Mouse (Mus musculus): ENCODE measurements at regions not wholly inside any gene's neighbourhood (a gene's known extent, or its start where the extent isn't known, plus 50 kb on each side); places are given as distances from the start of the nearest gene placed in this dataset.

DNA sequence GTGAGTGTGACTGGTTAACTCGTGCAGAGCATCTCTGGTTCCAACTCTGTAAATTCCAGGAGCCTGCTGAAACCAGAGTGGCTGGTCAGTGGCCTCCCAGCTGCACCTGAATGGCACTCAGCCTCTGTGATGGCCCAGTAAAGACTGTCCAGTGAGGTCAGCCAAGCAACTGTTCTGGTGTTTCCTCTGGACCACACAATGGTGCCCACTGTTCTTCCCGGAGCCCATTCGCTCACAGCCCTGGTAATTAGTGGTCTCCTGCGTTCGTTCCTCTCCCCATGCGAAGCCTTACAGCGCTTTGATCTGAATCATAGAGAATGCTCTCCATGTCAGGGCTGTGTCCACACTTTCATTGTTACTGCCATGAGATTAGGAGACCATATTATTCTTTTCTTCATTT, 75.5 kb downstream of the Enkur start:
- 65% methylated on average over 7 of the region's 7 CpGs for WGBS (ENCODE audit: insufficient replicate concordance)
- ATAC-seq (ENCODE audit: insufficient read depth), result no peak
- H3K9me3 ChIP-seq (replicated peaks), result no peaks in the 10 kb centered on the region
- no peaks in the 10 kb centered on the region for H3K36me3 ChIP-seq (replicated peaks)
- H3K27me3 ChIP-seq, result no peaks in the 10 kb centered on the region
- no peak overlapping the region for H3K4me2 ChIP-seq
- no peak overlapping the region for H3K4me3 ChIP-seq (replicated peaks)
- no peak overlapping the region for H3K27ac ChIP-seq (replicated peaks)
- no peaks in the 10 kb centered on the region for H3K4me1 ChIP-seq (replicated peaks)
- no peak overlapping the region for H3K9ac ChIP-seq

DNA sequence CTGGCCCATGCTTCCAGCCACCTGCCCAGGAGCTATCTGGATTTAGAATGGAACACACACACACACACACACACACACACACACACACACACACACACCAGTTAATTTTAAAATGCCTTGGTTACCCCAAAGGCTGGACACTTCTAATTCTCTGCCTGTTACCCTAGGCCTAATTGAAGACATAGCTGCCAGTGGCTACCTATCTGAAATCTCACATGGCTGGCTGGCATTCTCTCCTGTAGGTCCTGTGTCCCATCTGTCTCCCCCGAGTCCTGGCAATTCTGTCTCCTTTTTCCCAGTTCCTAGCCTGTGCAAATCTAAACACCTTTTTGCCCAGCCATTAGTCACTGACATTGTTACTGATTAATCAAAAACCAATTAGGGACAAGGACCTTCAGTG, 78.6 kb downstream of the Enkur start:
- Histone ChIP-seq H3K4me2 (no peak overlapping the region), H3K9me3 (replicated peaks) (no peaks in the 10 kb centered on the region), H3K36me3 (replicated peaks) (no peaks in the 10 kb centered on the region), H3K9ac (no peak overlapping the region), H3K27ac (replicated peaks) (no peak overlapping the region), H3K4me1 (replicated peaks) (no peaks in the 10 kb centered on the region), H3K4me3 (replicated peaks) (no peak overlapping the region), H3K27me3 (no peaks in the 10 kb centered on the region)
- WGBS (ENCODE audit: insufficient replicate concordance), result 63% methylated on average over 1 of the region's 1 CpGs
- no peak for ATAC-seq (ENCODE audit: insufficient read depth)

DNA sequence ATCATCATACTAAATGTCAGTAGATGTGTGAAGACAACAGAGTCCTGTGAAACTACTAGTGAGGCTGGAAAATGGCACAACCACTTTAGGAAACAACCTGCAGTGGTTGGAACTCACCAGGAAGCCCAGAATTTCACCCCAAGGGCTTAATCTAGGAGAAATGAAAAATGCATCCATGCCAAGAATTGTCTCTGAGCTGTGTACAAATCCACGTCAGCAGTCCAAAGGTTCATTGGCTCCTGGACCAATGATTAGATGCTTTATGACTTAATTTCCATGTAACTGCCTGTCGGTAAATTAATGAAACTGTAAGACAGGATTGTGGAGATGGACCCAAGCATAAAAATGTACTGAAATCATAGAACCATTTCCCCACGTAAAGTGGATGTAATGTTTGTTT, 82.7 kb downstream of the Enkur start:
- Histone ChIP-seq H3K9ac (no peak overlapping the region), H3K9me3 (replicated peaks) (no peaks in the 10 kb centered on the region), H3K36me3 (replicated peaks) (no peaks in the 10 kb centered on the region), H3K4me2 (no peak overlapping the region), H3K4me1 (replicated peaks) (no peaks in the 10 kb centered on the region), H3K4me3 (replicated peaks) (no peak overlapping the region), H3K27me3 (no peaks in the 10 kb centered on the region), H3K27ac (replicated peaks) (no peak overlapping the region)
- 60% methylated on average over 3 of the region's 3 CpGs for WGBS (ENCODE audit: insufficient replicate concordance)
- no peak for ATAC-seq (ENCODE audit: insufficient read depth)

DNA sequence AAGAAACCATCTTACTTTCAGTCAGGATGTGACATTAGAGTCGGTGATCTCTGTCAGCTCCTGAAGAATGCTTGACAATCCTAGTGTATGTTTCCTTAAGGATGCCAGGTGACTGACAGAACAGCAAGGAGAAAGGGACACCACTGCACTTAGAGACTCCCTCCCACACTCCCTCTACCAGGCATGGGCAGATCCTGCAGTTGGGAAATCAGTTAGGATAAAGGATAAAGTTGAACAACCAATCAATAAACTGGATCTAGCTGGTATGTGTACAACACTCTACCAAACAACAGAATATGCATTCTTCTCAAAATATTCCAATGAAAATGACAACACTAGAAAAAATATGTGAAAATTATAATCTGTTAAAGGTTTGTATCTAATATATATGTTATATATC, 83.5 kb downstream of the Enkur start:
- Histone ChIP-seq H3K9ac (no peak overlapping the region), H3K27ac (replicated peaks) (no peak overlapping the region), H3K4me3 (replicated peaks) (no peak overlapping the region), H3K9me3 (replicated peaks) (no peaks in the 10 kb centered on the region), H3K4me1 (replicated peaks) (no peaks in the 10 kb centered on the region), H3K36me3 (replicated peaks) (no peaks in the 10 kb centered on the region), H3K27me3 (no peaks in the 10 kb centered on the region), H3K4me2 (no peak overlapping the region)
- ATAC-seq (ENCODE audit: insufficient read depth), result no peak
- WGBS (ENCODE audit: insufficient replicate concordance), result 56% methylated on average over 1 of the region's 1 CpGs

DNA sequence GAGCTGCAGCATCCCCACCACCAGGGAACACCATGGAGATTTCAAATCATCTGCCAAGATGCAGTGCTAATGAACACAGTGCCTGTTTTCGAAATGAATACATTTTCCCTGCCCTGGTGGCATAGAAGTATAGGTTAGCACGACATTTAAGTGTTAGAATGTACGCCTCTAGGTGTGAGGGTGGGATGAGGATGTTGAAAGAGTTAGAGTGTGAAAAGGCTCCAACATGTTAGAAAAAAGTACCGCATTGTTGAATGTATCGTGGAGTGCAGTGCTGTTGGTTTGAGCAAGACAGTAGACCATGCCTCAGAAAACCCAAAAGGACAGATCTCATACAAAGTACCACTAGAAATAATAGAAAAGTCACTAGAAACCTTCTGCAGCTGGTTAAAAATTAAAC, 88.3 kb downstream of the Enkur start:
- no peak for ATAC-seq (ENCODE audit: insufficient read depth)
- Histone ChIP-seq H3K4me2 (no peak overlapping the region), H3K4me3 (replicated peaks) (no peak overlapping the region), H3K9me3 (replicated peaks) (no peaks in the 10 kb centered on the region), H3K36me3 (replicated peaks) (no peaks in the 10 kb centered on the region), H3K9ac (no peak overlapping the region), H3K4me1 (replicated peaks) (no peaks in the 10 kb centered on the region), H3K27me3 (no peaks in the 10 kb centered on the region), H3K27ac (replicated peaks) (no peak overlapping the region)
- 64% methylated on average over 5 of the region's 5 CpGs for WGBS (ENCODE audit: insufficient replicate concordance)

DNA sequence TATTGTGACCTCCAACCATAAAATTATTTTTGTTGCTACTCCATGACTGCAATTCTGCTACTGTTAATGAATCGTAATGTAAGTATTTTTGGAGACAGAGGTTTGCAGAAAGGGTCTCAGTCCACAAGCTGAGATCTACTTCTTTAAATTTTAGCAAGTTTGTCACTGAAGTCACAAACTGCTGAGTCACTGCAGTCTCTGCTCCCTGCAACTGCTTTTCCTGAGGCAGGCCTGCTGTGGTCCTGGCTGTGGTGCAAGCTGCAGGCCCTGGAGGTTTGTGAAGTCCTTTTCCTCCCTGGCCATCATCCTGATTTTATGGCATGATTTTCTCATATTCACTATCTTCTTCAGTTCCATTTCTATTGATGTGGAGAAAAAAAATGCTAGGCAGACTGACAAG, 93.6 kb downstream of the Enkur start:
- H3K27me3 ChIP-seq, result no peaks in the 10 kb centered on the region
- H3K9me3 ChIP-seq (replicated peaks), result no peaks in the 10 kb centered on the region
- WGBS (ENCODE audit: insufficient replicate concordance), result 25% methylated on average over 1 of the region's 1 CpGs
- no peaks in the 10 kb centered on the region for H3K4me1 ChIP-seq (replicated peaks)
- no peak for ATAC-seq (ENCODE audit: insufficient read depth)
- no peak overlapping the region for H3K27ac ChIP-seq (replicated peaks)
- H3K4me3 ChIP-seq (replicated peaks), result no peak overlapping the region
- H3K36me3 ChIP-seq (replicated peaks), result no peaks in the 10 kb centered on the region
- no peak overlapping the region for H3K9ac ChIP-seq
- no peak overlapping the region for H3K4me2 ChIP-seq

DNA sequence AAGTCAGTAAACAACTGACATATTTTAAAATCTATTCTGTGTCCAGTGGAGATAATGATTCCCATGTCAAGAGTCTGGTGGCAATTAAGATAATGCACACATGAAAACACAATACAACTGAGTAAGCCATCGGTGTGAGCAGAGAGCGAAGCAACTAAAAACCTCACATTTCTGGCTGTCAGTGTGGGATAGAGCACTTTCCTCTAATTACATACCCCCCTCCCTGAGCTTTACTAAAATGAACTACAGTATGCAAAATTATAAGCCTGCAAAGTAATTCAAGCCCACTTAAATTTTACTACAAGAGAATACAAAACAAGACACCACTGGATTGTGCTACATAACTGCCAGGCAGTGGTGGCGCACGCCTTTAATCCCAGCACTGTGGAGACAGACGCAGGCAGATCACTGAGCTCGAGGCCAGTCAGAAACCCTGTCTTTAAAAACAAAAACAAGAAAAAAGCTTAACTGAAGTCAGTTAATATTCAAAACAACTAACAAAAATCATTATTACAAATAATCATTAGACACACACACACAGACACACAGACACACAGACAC, 104.8 kb downstream of the Enkur start:
- H3K9me3 ChIP-seq (replicated peaks), result no peaks in the 10 kb centered on the region
- no peak overlapping the region for H3K27ac ChIP-seq (replicated peaks)
- no peak overlapping the region for H3K9ac ChIP-seq
- WGBS (ENCODE audit: insufficient replicate concordance), result 72% methylated on average over 6 of the region's 6 CpGs
- H3K4me2 ChIP-seq, result no peak overlapping the region
- ATAC-seq (ENCODE audit: insufficient read depth), result no peak
- no peaks in the 10 kb centered on the region for H3K36me3 ChIP-seq (replicated peaks)
- H3K4me3 ChIP-seq (replicated peaks), result no peak overlapping the region
- no peaks in the 10 kb centered on the region for H3K27me3 ChIP-seq
- H3K4me1 ChIP-seq (replicated peaks), result no peaks in the 10 kb centered on the region

DNA sequence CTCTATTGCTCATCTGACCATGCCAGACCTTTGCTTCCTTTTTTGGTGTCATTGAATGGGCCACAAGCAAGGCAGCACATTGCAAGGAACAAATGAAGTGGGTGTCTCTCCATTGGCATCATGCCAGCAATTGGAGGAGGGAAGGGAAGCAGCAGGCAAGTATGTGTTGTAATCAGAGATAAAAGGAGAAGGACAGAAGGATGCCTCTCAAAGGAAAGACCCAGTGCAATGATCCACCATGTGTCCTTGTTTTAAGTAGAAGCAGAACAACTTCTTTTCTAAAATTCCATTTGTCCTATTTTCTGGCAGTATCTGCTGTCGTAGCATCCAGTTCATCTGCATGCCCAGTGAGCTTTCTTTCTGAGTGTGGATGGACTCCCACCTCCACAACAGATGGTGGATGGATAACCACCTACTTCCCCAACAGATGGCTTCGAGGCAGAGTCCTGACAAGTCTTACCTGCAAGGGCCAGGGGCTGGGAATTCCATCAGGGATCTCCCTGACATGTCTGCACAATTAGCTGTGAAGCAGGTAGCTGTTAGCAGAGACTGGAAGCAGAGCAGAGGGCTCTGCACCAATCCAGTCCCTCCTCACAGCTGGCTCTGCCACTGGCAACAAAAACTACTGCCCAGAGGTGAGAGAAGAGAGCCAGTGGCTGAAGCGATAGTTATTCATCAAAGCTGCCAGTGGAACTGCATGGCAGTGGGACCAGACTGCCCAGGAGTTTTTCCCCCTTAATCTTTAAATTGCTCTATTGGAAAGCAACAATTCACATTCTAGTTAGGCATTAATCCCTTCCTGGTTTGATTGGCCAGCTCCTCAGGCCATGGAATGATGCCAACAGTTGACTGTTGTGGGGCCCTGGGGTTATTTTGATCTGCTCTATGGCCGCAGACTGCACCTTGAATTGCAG, 113.8 kb downstream of the Enkur start:
- Histone ChIP-seq H3K27ac (replicated peaks) (no peak overlapping the region), H3K27me3 (no peaks in the 10 kb centered on the region), H3K36me3 (replicated peaks) (no peaks in the 10 kb centered on the region), H3K9me3 (replicated peaks) (no peaks in the 10 kb centered on the region), H3K9ac (no peak overlapping the region), H3K4me1 (replicated peaks) (no peaks in the 10 kb centered on the region), H3K4me3 (replicated peaks) (no peak overlapping the region), H3K4me2 (no peak overlapping the region)
- 46% methylated on average over 4 of the region's 4 CpGs for WGBS (ENCODE audit: insufficient replicate concordance)
- ATAC-seq (ENCODE audit: insufficient read depth), result no peak

DNA sequence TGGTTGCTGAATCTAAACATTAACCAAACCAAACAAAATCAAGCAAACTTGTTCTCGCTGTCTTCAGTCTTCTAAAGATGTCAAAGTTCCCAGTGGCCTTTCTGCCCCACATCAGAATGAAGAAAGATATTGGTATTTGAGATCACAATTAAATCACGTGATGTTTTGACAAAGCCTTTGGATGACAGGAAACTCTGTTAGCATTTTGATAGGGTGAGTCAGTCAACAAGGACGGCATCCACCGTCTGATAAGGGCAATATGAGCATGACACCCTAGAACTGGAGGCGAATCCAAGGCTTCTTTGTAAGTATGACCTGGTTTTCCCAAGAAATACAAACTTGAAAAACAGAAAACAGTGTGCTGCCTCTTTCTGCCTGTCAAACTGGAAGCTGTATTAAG, 116.8 kb upstream of the Arhgap21 start:
- no peak for ATAC-seq (ENCODE audit: insufficient read depth)
- Histone ChIP-seq H3K4me1 (replicated peaks) (no peaks in the 10 kb centered on the region), H3K4me3 (replicated peaks) (no peak overlapping the region), H3K4me2 (no peak overlapping the region), H3K36me3 (replicated peaks) (no peaks in the 10 kb centered on the region), H3K27me3 (no peaks in the 10 kb centered on the region), H3K9me3 (replicated peaks) (no peaks in the 10 kb centered on the region), H3K27ac (replicated peaks) (no peak overlapping the region), H3K9ac (no peak overlapping the region)
- 21% methylated on average over 5 of the region's 5 CpGs for WGBS (ENCODE audit: insufficient replicate concordance)

DNA sequence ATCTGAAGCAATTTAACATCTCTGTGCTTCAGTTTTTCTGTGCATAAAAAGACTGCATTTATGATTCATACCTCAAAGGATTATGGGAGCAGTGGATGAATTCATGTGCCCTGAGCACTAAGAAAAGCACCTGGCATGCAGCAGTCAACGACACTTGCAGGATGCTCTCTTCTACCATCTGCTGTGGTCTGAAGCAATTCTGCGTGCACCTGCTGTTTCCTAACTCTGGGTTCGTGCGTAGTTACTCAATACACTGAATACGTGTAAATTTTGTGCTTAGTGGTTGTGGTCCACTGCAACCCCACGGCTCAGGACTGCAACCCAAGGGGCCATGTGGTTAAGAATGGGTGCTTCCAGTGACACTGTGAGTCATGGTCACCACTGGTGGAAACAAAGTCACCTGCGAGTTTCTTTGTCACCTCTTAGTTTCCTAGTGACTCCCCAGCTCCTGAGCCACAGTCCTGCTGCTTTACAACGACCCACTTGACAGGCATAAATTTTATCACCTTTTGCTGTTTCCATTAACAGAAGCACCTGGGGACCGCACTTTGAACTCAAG, 98.7 kb upstream of the Arhgap21 start:
- 63% methylated on average over 9 of the region's 9 CpGs for WGBS (ENCODE audit: insufficient replicate concordance)
- H3K4me2 ChIP-seq, result no peak overlapping the region

DNA sequence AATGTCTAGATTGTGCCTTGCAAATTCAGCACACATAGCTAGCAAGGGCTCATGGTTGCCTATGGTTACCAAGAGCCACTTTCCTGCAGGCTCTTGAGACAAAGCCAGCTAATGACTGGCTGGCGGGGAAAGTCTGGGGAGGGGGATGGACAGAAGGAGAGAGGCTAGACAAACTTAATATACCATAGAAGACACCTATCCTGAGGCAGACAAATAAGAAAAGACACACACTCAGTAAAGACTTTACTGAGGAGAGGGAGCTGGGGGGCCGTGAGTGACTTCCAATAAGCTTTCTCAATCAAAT, 91.6 kb upstream of the Arhgap21 start:
- Histone ChIP-seq H3K27ac (replicated peaks) (no peak overlapping the region), H3K4me3 (replicated peaks) (no peak overlapping the region), H3K9ac (no peak overlapping the region), H3K9me3 (replicated peaks) (no peaks in the 10 kb centered on the region), H3K4me1 (replicated peaks) (no peaks in the 10 kb centered on the region), H3K27me3 (no peaks in the 10 kb centered on the region), H3K4me2 (no peak overlapping the region), H3K36me3 (replicated peaks) (no peaks in the 10 kb centered on the region)
- ATAC-seq (ENCODE audit: insufficient read depth), result no peak
- 67% methylated on average over 2 of the region's 2 CpGs for whole genome bisulfite sequencing (ENCODE audit: insufficient replicate concordance)

More for the DNA sequence above, 98.7 kb upstream of the Arhgap21 start:
- no peak overlapping the region for H3K9ac ChIP-seq
- no peaks in the 10 kb centered on the region for H3K27me3 ChIP-seq
- H3K9me3 ChIP-seq (replicated peaks), result no peaks in the 10 kb centered on the region
- ATAC-seq (ENCODE audit: insufficient read depth), result no peak
- H3K4me1 ChIP-seq (replicated peaks), result no peaks in the 10 kb centered on the region
- H3K4me3 ChIP-seq (replicated peaks), result no peak overlapping the region
- H3K27ac ChIP-seq (replicated peaks), result no peak overlapping the region
- H3K36me3 ChIP-seq (replicated peaks), result no peaks in the 10 kb centered on the region

Data from liver, embryonic 15.5 days (tissue).